Mouse (Mus musculus) olfactory bulb, adult 2 months (tissue): ENCODE measurements around the gene Rsf1.

Experiments
- CTCF ChIP-seq: fragments of 200-500 bp; IDR thresholded peaks from 2 replicates; pipeline ENCODE4 v1.5.1; 2012; ENCODE audit warnings: low read depth, mild to moderate bottlenecking, low read length, moderate library complexity; ENCODE audit not compliant: insufficient read depth
- POLR2A ChIP-seq: fragments of 200-500 bp; IDR thresholded peaks from 2 replicates; pipeline ENCODE4 v1.6.1; 2012; ENCODE audit warnings: mild to moderate bottlenecking, low read depth, low read length, moderate library complexity; ENCODE audit not compliant: insufficient read depth

DNA sequence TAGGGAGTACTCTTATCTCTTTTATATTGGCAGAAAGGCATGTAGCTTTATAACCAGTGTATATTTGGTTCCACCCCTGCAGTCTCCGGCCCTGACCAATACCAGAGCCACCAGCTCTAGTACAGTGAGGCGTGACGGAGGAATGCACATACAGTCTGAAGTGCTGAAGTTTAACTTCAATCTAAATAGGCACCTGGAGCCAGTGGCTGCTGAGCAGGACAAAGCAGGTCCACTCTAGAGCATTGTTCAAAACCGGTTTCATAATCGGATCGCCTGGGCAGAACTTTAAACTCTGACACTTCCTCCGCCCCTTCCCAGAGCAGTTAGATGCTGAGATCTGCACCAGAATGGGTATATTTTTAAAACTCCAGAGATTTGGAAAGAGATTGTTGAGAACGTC is 155.3 kb downstream of the Rsf1 start:
- TF ChIP-seq POLR2A (no peak), CTCF (no peak)
